Mouse (Mus musculus): Measurements from ENCODE around the gene Mboat1.

Mboat1 gene

DNA sequence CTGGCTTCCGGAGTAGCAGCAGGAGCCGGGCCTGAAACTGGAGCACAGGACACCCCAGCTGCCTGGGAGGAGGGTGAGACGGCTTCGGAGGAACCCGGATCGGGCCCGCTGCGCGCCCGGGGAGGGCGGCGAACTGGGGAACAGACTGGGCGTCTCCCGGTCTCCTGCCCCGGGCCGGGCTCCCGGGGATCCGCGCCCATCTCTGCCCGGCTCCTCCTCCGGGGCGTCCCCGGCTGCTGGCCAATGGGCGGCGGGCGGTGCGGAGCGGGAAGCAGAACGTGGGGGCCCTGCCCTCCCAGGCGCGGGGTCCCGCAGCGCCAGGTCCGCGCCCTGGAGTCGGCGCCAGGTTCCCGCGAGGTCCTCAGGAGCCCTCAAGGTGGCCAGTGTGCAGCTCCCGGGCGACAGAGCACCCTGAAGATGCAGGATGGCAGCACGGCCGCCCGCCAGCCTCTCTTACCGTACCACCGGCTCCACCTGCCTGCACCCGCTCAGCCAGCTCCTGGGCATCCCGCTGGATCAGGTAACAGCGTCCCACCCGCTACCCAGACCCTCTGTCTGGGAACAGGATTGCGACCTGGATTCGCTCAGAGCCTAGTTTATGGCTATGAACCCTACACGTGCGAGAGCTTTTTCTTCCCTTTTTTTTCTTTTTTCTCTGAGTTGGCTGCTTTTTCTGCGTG lies at the start of gene Mboat1:
Mboat1 (plus strand) TSS at position 247 of the 680 bp plus-strand sequence.
- peak; percentile 30 to 43 for DNase-seq (ENCODE audit: low spot score in 2 of 2)

DNA sequence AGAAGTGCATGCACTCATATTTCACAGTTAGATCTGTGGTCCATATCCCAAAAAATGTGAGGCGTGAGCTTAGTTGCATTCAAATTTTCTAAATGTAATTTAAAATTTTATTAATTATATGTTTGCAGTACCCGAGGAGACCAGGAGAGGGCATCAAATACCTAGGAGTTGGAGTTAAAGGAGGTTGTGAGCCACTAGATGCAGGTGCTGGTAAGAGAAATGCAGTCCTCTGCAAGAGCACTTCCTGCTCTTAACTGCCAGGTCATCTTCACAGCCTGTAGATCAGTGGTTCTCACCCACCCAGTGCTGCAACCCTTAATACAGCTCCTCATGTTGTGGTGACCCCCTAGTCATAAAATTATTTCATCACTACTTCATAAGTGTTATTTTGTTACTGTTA lies 43.2 kb upstream of the Mboat1 start:
- DNase-seq (ENCODE audit: low spot score in 2 of 2): no peak

GRCm38 (mm10) chr13:30095851-30096250 lies 40.4 kb upstream of the Mboat1 start:
- DNase-seq (ENCODE audit: low spot score in 2 of 2): no peak

GRCm38 (mm10) chr13:30096536-30096935 lies 39.8 kb upstream of the Mboat1 start:
- DNase-seq (ENCODE audit: low spot score in 2 of 2): no peak

- no peak for DNase-seq (ENCODE audit: low spot score in 2 of 2)
Measured at GRCm38 (mm10) chr13:30109001-30109600, 27.2 kb upstream of the Mboat1 start.

DNA sequence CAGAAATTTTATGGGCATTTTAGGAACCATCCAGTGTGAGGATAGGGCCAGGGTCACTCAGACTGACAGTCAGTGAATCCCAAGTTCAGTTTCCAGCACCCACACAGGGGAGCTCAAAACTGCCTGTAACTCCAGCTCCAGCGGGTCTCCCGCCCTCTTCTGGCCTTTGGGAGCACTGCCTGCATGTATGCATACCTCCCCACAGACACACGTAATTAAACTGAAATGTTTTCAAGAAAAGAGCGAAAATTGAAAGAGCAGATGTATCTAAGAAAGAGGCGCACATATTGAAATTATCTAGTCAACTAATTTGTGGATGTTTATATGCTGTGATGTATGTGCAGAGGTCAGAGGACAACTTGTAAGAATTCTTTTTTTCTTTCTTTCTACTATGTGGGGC lies 20.5 kb upstream of the Mboat1 start:
- no peak for DNase-seq (ENCODE audit: low spot score in 2 of 2)

DNA sequence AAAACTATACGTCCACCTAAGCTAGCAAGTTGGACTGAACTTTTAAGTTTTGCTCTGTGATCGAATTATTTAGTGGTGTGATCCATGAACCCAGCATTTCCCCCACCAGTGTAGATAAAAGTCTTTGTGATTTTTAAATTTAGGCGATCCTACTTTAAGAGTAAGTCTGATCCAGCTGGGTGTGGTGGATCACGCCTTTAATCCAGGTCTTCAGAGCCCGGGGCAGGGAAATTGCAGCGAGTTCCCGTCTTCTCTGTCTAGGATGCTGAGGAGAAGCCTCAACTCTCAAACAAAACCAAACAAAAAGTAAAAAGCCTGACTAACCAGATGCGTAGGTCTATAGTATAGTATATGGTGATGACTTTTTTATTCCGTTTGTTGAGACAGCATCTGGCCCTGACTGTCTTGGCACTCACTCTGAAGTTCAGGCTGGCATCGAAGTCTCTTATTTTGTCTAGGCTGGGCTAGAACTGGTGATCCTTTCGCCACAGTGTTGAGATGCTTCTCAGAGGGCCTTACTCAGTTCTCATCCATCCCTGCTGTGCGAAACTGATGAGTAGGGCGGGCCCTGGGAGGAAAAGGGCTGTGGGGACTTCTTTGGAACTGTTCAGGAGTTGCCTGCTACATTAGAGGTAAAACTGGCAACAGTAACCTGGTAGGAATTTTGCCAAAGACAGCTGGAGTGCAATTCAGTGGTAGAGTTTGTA lies 787 bp downstream of the Mboat1 start:
- DNase-seq (ENCODE audit: low spot score in 2 of 2): no peak

GRCm38 (mm10) chr13:30137951-30138350 lies 1.7 kb downstream of the Mboat1 start:
- DNase-seq (ENCODE audit: low spot score in 2 of 2): no peak

- DNase-seq (ENCODE audit: low spot score in 2 of 2): no peak
Measured at GRCm38 (mm10) chr13:30140149-30140548, 3.9 kb downstream of the Mboat1 start.

DNA sequence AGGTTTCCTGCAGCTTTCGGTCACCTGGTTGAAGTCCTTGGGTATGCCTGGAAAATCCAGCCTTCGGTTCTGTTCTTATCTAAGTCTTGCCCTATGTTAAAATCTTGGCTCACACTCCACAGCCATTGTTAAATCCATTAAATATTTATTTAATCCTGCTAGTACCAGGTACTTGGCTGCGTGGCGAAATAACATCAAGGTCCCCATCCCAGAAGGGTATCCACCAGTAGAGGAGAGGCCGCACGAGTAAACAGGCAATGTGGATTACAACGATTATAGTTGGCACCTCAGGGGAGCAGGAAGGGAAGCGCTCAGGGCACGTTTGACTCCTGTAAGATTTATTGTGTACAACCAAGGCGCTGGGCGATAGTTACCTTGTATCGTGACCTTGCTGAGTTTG lies 4.4 kb downstream of the Mboat1 start:
- DNase-seq (ENCODE audit: low spot score in 2 of 2): no peak

DNA sequence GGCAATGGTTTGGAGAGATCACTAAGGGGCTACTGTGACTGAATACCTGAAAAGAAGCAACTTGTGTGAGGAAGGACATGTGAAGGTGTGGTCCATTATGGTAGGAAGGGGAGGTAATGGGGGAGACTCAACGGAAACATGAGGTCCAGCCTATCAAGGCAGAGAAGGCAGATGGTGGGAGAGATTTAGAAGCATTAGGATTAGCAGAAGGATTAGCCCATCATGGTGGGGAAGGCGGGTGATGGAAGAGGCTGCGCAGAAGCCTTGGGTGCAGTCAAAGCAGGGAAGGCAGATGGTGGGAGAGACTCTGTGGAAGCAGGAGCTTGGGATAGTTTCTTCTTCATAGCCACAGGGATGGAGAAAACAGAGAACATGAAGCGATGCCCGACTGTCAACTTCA lies 5.7 kb downstream of the Mboat1 start:
- no peak for DNase-seq (ENCODE audit: low spot score in 2 of 2)

GRCm38 (mm10) chr13:30146468-30146867 lies 10.2 kb downstream of the Mboat1 start:
- DNase-seq (ENCODE audit: low spot score in 2 of 2): no peak

DNA sequence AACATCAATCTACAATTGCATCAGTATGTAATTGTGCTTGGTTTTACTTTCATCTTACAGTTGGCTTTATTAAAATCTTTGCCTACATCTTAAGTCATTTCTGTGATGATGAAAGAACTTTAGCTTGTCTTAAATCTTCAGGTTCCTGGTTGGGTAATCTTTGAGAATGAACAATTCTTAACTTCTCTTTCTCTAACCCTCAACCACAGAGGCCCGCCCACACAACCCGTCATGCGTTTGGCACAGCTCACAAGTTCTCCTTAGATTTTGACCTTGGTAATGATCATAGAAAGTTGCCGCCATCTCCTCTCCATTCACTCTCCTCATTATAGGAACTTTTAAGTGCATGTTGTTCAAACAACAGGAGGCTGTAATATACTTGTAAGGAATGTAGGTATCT lies 18.0 kb downstream of the Mboat1 start:
- no peak for DNase-seq (ENCODE audit: low spot score in 2 of 2)

- no peak for DNase-seq (ENCODE audit: low spot score in 2 of 2)
Measured at GRCm38 (mm10) chr13:30159626-30160025, 23.3 kb downstream of the Mboat1 start.

GRCm38 (mm10) chr13:30163521-30163920 lies 27.2 kb downstream of the Mboat1 start:
- no peak for DNase-seq (ENCODE audit: low spot score in 2 of 2)

DNA sequence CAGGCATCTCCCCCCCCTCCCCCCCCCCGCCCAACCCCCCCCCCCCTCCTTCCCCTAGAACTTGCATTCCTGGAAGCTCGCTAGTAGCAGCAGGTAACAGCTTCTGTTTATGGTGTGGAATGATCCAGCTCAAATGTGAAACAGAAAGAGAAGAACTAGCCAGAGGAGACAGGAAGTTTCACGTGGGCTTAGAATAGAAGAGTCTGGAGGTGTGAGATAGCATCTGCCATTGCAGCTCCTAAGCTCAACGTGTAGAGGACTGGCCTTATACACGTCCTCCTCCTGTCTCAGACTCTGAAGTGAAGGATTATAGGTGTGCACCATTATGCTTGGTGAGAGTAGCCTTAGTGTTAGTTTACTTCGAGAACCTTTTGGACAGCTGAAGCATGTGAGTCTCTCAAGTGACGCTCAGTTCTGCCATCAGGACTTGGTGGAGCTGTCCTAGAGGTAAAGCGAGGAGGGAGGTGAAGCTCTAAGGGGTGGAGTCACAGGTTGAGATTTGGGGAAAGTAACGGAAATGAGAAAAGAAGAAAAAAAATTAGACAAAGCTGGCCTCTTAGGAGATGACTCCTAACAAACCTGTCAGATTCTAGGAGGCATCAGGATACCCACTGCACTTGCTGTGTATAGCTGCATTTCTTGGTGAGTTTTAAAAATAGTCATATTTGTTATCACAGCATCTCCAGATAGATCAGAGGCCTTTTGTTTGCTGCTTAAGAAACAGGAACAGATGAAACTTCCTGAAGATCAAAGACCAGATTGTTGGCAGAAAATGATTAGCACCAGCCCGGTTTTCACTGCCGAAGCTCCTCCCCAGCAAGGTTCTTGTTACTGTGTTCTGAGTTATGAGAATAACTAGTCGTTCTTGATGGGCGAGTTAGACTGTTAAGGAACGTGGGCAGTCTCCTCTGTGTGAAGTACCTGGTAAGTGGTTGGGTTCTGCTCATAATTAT lies 30.1 kb downstream of the Mboat1 start:
- DNase-seq (ENCODE audit: low spot score in 2 of 2): no peak

DNA sequence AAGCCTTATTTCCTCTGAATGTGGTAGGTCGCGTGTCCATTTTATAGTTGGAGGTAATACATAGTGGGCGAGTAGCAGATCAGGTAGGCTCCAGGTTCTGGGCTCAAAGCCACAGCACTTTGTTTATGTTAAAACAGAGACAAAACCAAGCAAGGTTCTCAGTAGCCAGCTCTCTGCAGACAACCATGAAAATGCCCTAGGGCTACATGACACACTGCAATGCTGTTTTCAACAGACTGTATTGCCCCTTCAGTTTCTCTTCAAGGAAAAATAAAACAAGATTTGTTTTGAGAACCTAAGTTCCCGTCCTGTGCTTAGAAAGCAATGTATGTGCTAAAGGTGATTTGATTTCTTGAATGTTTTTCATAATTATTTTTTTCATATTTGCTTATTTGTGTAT lies 31.2 kb downstream of the Mboat1 start:
- DNase-seq (ENCODE audit: low spot score in 2 of 2): no peak

DNA sequence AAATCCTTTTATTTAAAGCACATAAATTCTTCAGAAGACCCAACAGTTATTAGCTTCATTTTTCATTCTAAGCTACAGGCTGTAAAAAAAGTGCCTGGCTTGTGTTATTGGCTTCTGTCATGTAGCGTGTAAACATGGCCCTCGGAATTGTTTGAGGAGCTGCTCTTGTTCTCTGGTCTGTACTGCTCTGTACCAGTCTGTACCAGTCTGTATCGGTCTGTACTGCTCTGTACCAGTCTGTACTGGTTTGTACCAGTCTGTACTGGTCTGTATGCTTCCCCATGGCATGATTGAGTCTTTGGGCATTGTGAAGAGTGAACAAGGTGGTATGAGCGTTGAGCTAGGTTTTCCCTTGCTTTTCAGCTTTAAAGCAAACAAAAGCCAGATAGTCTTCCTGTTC lies 32.5 kb downstream of the Mboat1 start:
- no peak for DNase-seq (ENCODE audit: low spot score in 2 of 2)

- DNase-seq (ENCODE audit: low spot score in 2 of 2): no peak
Measured at GRCm38 (mm10) chr13:30170061-30170460, 33.8 kb downstream of the Mboat1 start.

DNA sequence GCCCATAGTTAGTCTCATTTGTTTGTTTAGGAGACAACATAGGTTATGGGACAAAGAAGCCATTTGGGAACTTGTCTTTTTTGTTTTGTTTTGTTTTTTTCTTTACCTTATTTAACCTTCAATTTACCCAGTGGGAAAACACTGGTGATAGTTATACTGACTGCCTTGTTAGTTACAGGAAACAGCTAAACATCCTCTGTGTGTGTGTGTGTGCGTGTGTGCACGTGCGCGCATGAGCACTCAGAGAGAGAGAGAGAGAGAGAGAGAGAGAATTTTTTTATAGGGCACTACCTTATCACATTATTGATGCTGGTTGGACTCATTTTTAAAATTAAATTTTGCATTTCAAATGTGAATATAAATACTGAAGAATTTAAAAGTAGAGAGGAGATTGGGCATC lies 38.3 kb downstream of the Mboat1 start:
- no peak for DNase-seq (ENCODE audit: low spot score in 2 of 2)

DNA sequence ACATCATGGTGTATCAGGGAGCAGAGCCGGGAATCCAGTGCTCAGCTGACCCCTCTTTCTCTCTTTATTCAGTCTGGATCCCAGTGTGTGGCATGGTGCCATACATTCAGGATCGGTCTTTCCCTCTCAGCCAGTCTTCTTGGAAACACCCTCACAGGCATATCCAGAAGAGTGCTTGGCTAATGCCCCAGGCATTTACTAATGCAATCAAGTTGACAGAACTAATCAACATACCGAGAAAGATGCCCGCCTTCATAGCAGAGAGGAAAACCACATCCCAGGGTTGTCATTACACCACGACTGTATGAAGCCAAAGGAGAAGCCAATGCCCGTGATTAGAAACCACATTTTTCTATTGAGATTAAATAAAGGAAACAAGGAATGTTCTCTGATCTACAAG lies 41.1 kb downstream of the Mboat1 start:
- DNase-seq (ENCODE audit: low spot score in 2 of 2): no peak

DNA sequence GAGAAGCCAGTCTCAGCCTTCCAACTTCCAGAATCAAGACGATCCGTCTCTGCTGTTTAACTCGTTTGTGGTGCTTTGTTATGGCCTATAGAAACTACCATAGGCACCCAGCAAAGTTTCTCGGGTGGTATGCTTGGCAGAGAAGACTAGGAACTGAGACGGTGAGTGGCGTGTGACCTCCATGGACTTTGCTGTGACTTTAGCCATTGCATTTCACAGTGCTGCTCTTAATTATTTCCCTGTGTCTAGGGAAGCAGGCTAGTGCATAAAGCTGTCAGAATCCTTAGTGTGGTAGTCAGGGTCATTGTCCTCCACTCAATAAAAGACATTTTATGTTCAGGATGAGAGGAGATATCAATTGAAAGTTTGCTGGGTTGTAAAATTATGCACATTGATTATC lies 49.3 kb downstream of the Mboat1 start:
- DNase-seq (ENCODE audit: low spot score in 2 of 2): no peak

Measured in right cerebral cortex, adult 2 months (tissue).